Mouse (Mus musculus) c-Kit-positive CD71-positive TER-119-positive erythroid progenitor cells, embryonic 14.5 days (primary cell): ENCODE measurements at regions not wholly inside any gene's neighbourhood (a gene's known extent, or its start where the extent isn't known, plus 50 kb on each side); places are given as distances from the start of the nearest gene placed in this dataset.
A peak's percentile ranks its signal among the peaks of the same experiment; 100 is the strongest.
"Not testable (repeated sequence)": the region's sequence is repeated elsewhere in the genome, so short reads cannot be mapped to it uniquely, and the experiment has no call there.

Source experiments
- DNase-seq: peaks from one replicate; pipeline ENCODE4 v3.0.0-alpha.2; 2013; ENCODE audit warnings: low spot score

DNA sequence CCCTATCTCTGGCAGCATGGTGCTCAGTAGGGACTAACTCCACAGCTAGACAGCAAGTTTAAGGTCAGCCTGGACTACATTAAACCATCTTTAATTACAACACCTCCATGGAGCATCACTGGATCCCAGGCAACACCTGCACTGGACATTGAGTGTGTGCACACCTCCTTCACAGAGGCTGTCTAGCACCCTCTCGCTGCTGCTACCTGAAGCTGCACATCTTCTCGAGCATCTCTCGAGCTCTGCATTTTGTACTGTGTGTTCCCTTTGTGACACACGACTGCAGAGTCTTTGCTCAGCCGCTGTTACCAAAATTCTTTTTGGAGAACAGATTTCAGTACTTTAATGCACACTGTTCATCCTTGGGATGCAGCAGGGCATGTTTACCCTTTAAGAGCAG lies 212.2 kb upstream of the Smim15 start:
- no peak for DNase-seq

DNA sequence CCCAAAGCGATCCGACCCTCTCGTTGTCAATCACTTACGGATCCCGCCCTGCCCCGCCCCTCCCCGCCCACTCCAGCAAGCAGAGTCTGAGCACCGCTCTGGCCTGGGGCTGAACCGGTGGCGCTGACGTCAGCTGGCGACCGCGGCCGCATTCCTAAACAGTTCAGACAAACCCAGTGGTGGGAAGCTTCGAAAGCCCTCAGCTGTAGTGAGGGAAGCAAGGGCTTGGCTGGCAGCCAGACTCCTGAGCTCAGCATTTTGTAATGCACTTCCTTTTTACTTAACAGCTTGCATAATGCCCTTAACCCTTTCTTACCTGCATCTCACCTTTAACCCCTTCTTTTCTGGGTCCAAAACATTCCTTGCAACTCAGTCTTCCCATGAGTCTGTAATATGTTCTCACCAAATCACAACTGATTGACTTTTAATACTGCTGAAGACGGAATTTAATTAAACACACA lies 213.0 kb upstream of the Smim15 start:
- DNase-seq: peak; percentile 55

DNA sequence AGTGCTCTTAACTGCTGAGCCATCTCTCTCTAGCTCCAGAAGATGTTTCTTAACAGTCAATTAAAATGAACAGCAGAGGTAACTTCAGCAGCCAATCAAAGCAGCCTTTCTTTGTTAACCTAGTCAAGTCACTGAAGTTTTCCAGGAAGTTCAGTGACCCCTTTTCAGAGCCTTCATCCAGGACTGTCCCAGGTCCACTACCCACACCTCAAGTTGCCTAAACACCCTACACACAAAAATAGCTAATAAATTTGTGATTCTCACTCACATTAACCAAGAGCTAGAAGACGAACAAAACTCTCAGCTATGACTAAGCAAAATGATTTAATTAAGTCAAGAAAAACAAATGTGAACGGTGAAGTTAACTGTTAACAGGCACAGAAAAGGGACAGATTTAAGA lies 214.0 kb upstream of the Smim15 start:
- no peak for DNase-seq

DNA sequence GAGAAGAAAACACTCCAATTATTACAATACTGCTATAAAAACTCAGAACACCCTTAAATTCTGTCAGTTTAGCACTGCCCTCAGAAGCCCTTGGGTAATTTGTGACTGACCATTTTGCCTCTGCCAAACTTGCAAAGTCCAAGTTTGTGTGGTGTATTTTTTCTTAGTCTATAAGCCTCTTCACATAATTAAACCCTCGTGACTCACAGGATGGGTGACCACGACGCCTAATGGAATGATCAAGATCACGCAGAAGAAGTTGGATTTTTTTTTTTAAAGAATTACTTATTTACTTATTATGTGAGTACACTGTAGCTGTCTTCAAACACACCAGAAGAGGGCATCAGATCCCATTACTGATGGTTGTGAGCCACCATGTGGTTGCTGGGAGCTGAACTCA lies 214.4 kb upstream of the Smim15 start:
- no peak for DNase-seq

DNA sequence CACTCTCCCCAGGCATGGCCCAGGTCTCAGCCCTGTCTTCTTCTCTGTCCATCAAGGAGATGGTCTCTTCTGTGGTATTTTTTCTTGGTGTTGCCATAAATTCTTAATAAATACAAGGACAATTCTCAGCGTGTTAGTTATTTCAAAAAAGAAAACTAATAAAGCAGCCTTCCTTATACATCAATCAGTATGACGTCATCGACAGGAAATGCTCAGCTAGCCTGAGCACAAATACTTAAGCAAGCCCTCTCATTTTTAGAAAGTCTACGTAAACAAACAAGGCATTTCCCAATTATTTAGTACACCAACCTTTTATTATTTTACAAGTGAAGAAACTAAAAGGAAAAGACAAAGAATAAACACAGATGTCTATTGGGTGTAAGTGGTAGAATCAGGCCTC lies 218.6 kb upstream of the Smim15 start:
- no peak for DNase-seq

DNA sequence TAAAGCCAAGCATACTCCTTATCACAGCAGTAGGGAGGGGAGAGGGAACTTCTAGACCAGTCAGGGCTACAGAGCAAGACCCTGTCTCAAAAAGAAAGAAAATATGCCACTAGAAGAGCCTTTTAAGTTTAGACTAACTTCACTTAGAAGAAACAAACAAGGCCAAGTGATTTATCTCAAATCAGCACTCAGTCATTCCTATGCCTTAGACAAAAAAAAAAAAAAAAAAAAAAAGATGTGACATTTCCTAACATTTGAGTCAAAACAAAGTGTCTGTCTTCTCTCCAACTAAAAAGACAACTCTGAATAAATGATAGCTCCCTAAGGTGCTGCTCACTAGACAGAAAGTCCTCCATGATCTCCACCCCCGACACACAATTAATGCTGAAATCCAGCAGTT lies 220.9 kb upstream of the Smim15 start:
- no peak for DNase-seq

DNA sequence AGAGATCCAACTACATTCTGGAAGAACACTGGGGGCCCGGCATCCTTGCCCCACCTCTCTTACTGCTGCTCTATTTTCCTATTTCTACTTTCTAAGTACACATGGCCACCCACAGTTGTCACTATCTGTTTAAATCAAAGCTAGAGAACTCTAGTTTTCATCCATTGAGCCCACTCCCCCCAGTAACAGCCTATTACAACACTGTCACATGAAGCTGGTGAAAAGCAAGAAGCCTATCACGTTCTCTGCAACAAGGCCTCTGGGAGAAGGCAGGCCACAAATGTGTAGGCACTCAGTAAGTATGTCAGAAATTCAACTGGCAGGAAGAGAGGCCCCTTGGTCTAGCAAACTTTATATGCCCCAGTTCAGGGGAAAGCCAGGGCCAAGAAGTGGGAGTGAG lies 222.0 kb upstream of the Smim15 start:
- DNase-seq: no peak

DNA sequence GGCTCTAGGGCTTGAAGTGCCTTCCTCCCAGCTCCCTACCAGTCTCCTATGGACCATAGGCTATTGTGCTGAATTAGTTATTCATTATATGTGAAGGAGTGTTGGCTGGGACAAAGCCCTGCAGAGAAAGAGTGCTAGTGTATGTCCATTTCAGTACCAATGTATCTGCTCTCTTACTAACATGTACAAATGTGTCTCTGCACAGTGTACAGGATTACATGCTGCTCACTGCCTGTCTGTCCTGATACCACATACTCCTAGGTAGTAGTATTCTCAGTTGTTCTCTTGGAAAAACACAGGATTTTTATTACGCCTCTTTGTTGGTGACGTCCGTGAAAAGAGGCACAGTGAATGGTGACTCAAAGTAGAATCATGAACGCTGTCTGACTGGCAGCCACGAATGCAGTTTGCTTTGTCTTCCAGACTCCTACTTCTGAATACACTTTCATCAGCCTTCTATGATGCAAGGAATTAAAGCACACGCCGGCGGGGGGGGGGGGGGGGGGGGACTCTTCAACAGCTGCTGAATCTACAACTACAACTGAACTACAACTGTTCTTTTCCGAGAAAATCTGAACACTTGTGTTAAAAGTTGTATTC lies 230.6 kb upstream of the Smim15 start:
- no peak for DNase-seq

DNA sequence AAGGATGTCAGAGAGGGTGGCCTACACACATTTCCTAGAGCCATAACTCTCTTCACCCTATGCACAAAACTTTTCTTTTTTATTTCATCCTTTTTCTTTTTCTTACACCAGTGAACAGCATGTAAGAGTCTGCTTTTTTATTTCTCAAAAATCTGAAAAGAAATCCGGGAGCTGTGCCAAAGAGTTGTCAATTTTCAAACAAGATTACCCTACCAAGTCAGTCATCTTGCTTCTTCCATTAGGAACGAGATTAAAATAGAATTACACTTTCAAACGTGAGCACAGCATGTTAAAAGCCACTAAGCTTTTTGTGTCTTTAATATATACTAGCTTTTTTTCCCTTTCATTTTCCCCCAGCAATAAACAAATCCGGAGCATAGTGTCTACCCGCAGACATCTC lies 232.2 kb upstream of the Smim15 start:
- DNase-seq: no peak

DNA sequence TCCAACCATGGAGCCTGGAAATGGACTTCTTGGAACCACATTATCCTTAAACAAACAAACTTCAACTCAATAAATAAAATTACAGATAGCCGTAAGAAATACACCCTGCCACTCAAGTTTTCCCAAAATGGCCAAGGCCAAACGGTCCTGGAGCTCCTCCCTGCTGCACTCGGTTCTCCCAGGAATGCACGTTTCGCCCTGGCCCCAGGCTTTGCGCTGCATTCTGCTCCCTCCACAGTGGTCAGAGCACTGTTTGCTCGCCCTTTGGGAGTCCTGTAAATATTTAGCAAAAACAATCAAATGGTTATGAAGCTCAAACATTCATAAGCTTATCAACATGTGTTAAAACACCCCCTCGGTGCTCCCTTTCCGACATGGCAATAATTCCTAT lies 233.4 kb upstream of the Smim15 start:
- DNase-seq: no peak

DNA sequence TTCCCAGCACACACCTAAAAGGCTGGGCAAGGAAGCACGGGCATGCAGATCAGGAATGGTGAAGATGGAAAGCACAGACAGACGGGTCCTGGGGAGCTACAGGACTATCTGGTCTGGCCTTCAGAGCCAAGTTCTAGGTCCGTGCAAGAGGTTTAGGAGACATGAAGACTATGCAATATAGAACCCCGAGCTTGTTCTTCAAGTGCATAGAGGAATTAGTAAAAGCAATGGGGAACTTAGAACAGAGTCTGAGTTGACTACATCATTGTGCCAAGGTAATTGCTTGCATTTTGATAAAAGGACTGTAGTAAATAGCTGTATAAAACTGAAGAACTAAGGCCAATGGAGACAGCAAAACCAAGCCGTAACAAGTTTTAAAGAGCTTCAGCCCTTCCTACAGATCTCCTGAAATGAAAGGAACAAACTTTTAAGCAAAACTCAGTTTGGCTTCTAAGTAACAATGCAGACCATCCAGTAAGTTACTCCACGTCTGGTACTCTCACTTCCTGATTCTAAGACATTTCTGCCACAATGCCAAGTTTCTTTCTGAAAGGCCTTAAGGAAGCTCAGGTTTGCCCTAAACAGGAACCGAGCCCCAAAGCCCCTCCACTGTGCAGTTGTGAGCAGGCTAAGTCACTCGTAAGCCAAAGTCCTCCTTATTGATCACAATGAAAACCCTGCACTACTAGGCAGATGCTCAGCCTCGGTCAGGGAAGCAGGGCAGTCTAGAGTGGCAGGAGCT lies 234.0 kb upstream of the Smim15 start:
- DNase-seq: no peak

DNA sequence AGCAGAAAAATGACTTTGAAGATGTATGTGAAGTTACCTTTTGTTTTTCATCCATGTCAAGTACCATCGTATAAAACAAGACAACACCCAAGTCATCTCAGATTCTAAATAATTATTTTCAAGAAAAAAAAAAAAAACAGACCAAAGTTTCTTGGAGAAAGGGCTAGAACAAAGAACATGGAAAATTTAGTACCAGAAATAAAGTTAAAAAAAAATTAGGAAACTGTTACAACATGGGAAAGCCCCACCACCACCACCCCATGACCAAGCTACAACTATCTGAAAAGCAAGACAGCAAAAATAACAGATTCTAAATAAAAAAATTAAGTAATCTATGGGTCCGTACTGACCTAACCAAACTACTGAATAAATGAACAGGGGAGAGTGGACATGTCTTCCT lies 235.3 kb upstream of the Smim15 start:
- no peak for DNase-seq

DNA sequence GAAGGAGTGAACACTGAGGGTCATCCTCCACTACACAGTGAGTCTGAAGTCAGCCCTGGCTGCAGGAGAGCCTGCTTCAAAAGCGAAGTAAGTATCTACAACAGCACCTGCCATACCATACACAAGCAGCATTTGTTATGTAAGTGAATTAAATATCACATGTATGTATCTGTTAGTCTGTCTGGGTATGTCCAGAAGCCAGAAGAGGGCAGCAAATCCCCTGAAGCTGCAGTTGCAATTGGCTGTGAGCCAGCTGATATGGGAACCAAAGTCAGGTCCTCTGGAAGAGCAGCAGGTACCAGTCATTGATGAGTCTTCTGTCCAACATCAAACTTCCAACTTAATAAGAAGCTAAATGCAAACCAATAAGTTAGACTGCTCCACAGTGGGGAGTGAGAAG lies 239.8 kb upstream of the Smim15 start:
- no peak for DNase-seq

DNA sequence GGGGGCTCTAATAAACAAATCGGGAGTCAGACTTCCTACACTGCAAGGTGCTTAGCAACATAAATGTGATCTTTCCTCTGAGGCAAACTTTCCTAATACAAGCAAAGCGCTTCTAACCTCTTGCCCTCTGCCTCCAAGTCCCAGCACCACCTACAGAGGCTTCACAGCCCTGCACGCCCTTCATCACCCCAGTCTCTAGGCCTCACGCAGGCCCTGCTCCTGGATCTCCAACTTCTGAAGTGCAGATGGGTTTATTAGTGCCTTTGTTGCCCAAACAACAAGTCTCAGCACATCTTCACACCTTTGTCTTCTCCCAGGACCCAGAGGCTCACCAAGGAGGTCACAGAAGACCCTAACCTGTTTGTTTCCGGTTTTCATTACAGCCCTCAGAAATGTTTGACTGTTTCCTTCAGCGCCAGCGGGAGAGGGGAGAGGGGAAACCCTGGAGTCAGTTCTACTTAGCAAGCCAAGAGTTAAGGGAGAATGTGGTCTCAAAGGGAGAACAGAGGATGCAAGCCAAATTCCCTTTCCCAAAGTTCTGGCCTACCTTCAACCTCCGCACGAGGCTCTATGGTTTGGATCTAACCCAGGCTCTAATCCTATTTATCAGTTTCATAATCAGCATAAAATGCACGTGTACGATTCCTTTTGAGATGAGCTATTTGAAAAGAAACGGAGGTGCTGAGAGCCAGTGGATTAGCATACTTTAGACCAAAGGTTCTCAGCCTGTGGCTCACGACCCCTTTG lies 244.9 kb upstream of the Smim15 start:
- no peak for DNase-seq

DNA sequence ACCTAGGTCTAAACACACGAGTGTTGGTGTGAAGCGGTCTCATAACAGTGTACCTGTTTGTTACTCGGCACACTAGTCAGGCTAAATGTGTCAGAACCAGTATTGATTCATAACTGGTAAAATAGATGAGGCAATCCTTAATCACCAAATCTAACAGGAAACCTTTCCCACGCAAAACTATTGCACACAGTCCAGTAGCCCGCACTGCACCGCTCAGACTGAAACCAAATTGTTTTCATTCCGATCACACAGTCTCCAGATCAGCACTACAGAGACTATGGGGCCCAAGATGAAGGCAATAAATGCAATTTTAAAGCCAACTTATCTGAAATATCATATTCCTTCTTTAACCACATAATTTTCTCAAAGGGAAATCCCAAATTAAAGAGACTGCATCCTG lies 246.1 kb upstream of the Smim15 start:
- no peak for DNase-seq

DNA sequence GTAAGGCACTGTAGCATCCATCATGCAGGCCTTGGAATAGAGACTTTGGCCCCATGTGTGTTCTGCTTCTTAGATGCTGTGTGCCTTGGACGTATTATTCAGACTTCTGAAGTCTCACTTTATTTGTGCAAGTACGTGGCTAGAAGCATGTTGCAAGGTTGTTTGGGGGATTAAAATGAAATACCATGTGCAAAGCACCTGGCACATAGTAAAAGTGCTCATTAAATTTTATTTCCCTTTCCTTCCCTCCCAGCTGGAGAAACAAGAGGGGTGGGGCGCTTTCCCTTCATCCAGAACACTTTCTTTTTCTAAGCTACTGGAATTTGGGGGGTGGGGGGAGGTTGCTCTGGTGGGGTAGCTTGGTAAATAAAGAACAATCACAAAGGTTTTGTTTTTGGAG lies 248.7 kb upstream of the Smim15 start:
- DNase-seq: no peak

DNA sequence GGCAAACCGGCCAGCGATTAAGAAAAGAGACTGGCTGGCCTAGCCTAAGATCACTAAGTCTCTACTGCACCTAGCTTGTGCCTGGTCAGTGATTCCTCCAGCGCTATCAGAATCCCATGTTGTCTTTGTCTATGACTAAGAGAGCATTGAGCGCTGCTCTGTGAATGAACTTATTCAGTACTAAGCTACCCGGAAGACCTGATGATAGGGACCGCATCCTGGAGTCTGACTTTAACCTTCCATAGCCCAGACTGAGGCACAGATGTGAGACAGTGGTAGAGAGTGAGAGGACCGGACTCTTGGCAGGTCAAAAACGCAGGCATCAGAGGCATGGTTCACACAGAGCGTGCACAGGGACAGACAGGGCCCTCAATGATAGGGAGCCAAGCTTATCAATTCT lies 252.5 kb upstream of the Smim15 start:
- no peak for DNase-seq

DNA sequence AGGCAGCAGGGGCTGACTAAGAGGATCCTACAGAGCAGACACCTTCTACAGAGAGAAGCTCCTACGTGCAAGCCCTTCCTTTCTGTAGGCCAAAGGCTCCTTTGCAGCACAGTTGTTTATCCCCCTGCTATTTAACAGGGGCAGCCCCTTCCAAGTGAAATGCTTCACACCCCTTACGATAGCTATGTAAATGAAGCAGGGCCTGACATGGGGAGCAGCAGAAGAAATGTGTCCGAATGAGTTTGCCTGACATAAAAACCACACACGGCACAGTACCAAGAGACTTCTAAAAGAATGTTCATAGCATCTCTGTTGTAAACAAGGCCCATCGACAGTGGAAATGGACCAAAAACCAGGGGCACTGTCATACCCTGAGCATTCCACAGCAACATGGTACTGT lies 259.3 kb upstream of the Smim15 start:
- no peak for DNase-seq

DNA sequence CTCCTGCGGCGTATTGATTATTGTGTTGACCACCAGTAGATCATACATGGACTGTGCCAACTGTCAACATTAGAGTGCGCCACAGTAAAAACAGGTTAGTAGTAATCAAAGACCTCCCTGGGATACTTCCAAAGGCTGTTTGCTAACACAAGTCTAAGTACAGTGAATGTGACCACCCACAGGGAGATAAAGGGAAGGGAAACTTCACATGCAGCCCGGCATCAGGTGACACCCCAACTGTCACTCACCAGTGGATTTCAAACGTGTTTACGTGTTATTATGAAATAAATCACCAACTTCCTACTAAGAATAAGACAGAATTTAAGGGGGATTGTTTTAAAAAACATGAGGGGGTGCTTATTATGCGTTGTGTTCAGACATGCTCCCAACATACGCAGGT lies 262.5 kb upstream of the Smim15 start:
- DNase-seq: no peak

DNA sequence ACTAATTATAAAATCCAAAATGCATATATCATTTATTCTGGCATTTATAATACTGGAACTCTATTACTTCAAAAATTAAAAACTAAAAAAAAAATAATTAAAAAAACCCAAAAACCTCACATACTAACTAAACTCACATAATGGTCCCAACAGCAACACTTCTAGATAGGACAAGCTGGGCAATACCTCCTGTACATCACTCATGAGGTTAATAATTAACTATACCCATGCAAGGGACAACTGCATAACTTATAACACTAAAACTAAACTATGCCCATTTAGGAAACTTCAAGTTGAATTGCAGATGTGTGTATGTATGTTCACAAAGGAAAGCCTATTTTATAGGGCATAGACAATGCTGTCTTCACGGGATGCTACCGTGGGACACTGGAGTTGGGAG lies 263.0 kb upstream of the Smim15 start:
- no peak for DNase-seq

DNA sequence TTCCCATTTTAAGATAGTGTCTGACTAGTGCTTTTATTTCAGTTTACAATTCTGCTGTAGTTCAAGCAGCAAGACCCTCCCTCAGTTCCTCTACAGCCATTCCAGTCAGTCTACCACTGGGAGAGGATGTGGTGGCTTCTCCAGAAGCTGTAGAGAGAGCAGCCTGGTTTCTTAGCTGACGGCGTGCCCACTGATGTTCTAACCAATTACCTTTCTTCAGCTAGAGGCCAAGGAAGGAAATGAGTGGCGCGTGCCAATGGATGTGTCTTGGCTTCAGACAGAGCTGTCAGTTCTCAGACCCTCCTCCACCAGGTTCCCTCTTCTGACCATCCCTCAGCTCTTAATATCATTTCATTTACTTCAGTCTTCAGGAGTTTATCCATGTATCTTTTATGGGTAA lies 264.7 kb upstream of the Smim15 start:
- no peak for DNase-seq

DNA sequence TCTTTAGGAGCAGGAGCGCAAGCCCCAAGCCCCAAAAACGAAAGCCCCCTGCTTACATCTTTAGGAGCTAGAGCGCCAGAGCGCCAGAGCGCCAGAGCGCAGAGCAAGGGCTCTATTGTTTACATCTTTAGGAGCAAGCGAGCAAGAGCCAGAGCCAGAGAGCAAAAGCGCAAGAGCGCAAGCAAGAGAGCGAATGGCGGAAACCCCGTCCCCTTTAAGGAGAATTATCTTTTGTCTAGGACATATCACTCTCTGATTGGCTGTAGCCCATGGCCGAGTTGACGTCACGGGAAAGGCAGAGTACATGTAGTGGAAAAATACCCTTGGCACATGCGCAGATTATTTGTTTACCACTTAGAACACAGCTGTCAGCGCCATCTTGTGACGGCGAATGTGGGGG lies 269.7 kb upstream of the Smim15 start:
- DNase-seq: not testable (repeated sequence)

DNA sequence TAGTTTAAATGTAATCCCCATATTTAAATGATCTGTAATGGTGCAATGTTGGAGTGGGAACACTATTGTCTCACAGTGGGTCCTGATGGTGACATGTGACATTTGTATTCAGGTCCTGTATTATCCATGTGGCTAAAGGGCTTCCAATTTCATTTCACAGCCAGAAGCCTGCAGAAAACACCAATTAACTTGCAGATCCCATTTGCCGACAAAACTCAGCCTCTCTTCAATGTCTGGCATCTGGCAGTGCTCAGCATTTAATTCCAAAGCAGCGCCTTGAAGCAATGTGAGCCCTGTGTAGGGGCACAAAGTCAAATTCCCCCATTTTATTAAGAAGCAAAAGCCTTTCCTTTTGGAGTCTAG lies 277.0 kb upstream of the Smim15 start:
- DNase-seq: no peak
